Mouse (Mus musculus) heart, adult 18-20 months (tissue): ENCODE data around the gene Gm14692. TPM values are rescaled to one million over a fixed set of nuclear protein-coding genes. Genes with fewer than 3 reads are reported as not detected.
"Not testable (repeated sequence)": the region's sequence is repeated elsewhere in the genome, so short reads cannot be mapped to it uniquely, and the experiment has no call there.

Source experiments
- DNase-seq, 2 experiments: peaks; one replicate each; pipeline ENCODE4 v3.0.0; 2021 to 2022; ENCODE audit warnings: mixed read lengths in 1 of 2
- long read RNA-seq, 2 experiments: library from polyadenylated mRNA; stranded (forward); transcript quantifications; one replicate each; pipeline ENCODE4 v2.0.0; 2021
- total RNA-seq, 2 experiments: library from RNA; stranded (reverse); gene quantifications; 2 replicates each; pipeline ENCODE4 v1.2.3; 2021

The Gm14692 gene
- not detected for total RNA-seq
- long read RNA-seq, experiment 1: 0 reads
- long read RNA-seq, experiment 2: 0 reads

- not testable (repeated sequence) for DNase-seq
These were observed at the start of gene Gm14692 for GRCm38 (mm10) chrX:67695398-67695797. Gene Gm14692, plus strand, starts transcription at chrX:67695698.

DNA sequence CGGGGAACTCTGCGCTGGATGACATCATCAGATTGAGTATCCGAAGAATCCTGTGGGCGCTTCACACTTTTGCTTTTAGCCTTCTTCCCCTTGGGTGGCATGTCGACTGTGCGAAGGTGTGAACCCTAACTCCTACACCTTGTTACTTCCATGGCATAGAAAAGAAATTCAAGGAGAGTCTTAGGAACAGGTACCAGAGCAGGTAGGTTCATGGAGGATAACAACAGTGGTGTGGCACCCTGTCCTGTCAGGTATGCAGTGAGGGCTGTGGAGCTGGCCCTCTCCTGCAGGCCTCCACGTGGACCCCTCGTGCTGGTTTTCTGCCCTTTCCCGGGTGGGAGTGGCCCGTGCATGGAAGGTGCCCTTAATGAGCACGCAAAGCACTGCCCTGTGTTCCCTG is 2.0 kb upstream of the Gm14692 start, which contains the start of gene Gm1140:
Gm1140 (minus strand) TSS at position 101 of the 400 bp plus-strand sequence.
- not testable (repeated sequence) for DNase-seq

Other genes starting within 250 kb of the Gm14692 start
- gene Gm1140, start 2.1 kb upstream of the Gm14692 start, total RNA-seq: not detected
- not detected for gene 4933436I01Rik, start 225.8 kb downstream of the Gm14692 start, total RNA-seq